Mouse (Mus musculus): ENCODE results near the gene Clec10a. TPM values are rescaled to one million over a fixed set of nuclear protein-coding genes. Genes with fewer than 3 reads are reported as not detected.

Clec10a gene
- total RNA-seq, 4 experiments from 2014 or later, result 3.3 to 7.3 (median 5.4) TPM

DNA sequence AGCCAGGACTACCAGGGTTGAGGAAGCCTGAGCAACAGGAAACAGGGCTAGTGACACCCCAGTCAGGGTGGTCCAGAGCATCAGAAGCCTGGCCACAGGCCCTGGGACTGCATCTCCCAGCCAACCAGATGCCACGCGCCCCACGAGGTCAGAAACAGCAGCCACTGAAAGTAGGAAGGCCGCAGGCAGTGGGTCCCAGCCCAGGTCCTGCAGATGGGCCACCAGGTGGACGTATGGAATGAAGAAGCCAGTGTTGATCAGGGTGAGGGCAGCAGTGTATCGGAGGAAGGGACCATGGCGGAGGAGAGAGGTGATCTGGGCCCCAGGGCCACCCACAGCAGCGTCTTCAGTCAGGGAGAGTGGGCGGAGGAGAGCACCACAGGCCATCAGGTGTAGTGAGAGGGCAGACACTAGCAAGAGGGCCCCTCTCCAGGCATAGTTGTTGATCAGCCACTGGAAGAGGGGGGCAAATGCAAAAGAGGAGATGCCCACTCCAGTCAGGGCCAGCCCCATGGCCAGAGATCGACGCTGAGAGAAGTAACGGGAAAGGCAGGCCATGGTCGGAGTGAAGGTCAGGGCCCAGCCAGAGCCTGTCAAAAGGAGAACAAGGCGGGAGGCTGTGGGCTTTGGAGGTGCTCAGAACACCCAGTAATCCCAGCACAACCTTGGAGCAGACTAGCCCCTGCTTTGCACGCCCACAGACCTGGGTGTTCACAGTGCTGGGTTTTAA, 62.9 kb downstream of the Clec10a start:
- no peak for DNase-seq

GRCm38 (mm10) chr11:70219873-70220272, 63.9 kb downstream of the Clec10a start:
- no peak for DNase-seq

GRCm38 (mm10) chr11:70220323-70220722, 64.3 kb downstream of the Clec10a start:
- no peak for DNase-seq

Other genes starting within 250 kb of the Clec10a start
- gene Gps2, start 242.3 kb upstream of the Clec10a start, total RNA-seq (2022), result 10 to 100 TPM; 44.0 to 72.7 (median 52.0) TPM
- gene Eif5a, start 234.2 kb upstream of the Clec10a start, total RNA-seq (2022), result 100 to 1,000 TPM; 468 to 561 (median 519) TPM
- gene Ybx2, start 220.4 kb upstream of the Clec10a start, total RNA-seq (2022), result 10 to 100 TPM in 3 of 4 experiments, 1 to 10 TPM in 1; 6.3 to 13.9 (median 11.8) TPM
- gene Slc2a4, start 208.0 kb upstream of the Clec10a start, total RNA-seq (2022), result 10 to 100 TPM; 36.5 to 90.1 (median 50.0) TPM
- gene Cldn7, start 191.4 kb upstream of the Clec10a start, total RNA-seq (2022), result under 1 TPM in 1 of 4 experiments, not detected in 3; 0.55 TPM
- 100 to 1,000 TPM; 109 to 125 (median 120) TPM for gene Ctdnep1, start 175.0 kb upstream of the Clec10a start, total RNA-seq (2022)
- 10 to 100 TPM; 56.9 to 87.4 (median 73.6) TPM for gene Elp5, start 173.7 kb upstream of the Clec10a start, total RNA-seq (2022)
- 100 to 1,000 TPM; 369 to 430 (median 397) TPM for gene Gabarap, start 165.1 kb upstream of the Clec10a start, total RNA-seq (2022)
- gene Phf23, start 160.4 kb upstream of the Clec10a start, total RNA-seq (2022), result 10 to 100 TPM; 55.7 to 61.0 (median 58.4) TPM
- 10 to 100 TPM; 13.4 to 27.1 (median 20.5) TPM for gene Dvl2, start 155.6 kb upstream of the Clec10a start, total RNA-seq (2022)
- 100 to 1,000 TPM; 323 to 415 (median 392) TPM for gene Acadvl, start 140.8 kb upstream of the Clec10a start, total RNA-seq (2022)
- gene Dlg4, start 139.3 kb upstream of the Clec10a start, total RNA-seq (2022), result 10 to 100 TPM; 25.7 to 65.4 (median 45.9) TPM
- gene Asgr1, start 102.1 kb upstream of the Clec10a start, total RNA-seq (2022), result under 1 TPM in 3 of 4 experiments, not detected in 1; 0.31 to 0.75 (median 0.38) TPM
- 1 to 10 TPM in 2 of 4 experiments, under 1 TPM in 2; 0.62 to 2.9 (median 1.1) TPM for gene Asgr2, start 63.6 kb upstream of the Clec10a start, total RNA-seq (2022)
- gene Mgl2, start 25.9 kb upstream of the Clec10a start, total RNA-seq (2022), result 1 to 10 TPM; 3.1 to 6.9 (median 4.2) TPM
- gene Slc16a11, start 56.6 kb downstream of the Clec10a start, total RNA-seq (2022), result 1 to 10 TPM in 2 of 4 experiments, under 1 TPM in 2; 0.23 to 2.0 (median 0.86) TPM
- 1 to 10 TPM; 4.4 to 9.4 (median 6.6) TPM for gene Slc16a13, start 64.9 kb downstream of the Clec10a start, total RNA-seq (2022)
- 10 to 100 TPM in 2 of 4 experiments, 1 to 10 TPM in 2; 6.4 to 25.1 (median 10.5) TPM for gene Bcl6b, start 73.6 kb downstream of the Clec10a start, total RNA-seq (2022)
- gene 0610010K14Rik, start 81.7 kb downstream of the Clec10a start, total RNA-seq (2022), result 10 to 100 TPM; 38.2 to 52.6 (median 44.5) TPM
- 1 to 10 TPM; 3.9 to 6.7 (median 5.3) TPM for gene Gm21988, start 83.6 kb downstream of the Clec10a start, total RNA-seq (2022)
- gene Rnasek, start 83.6 kb downstream of the Clec10a start, total RNA-seq (2022), result 100 to 1,000 TPM; 152 to 326 (median 207) TPM
- 1 to 10 TPM; 1.0 to 2.1 (median 1.7) TPM for gene Alox12, start 99.2 kb downstream of the Clec10a start, total RNA-seq (2022)
- not detected for gene Alox12e, start 166.4 kb downstream of the Clec10a start, total RNA-seq (2022)
- gene Alox15, start 195.8 kb downstream of the Clec10a start, total RNA-seq (2022), result 1 to 10 TPM in 3 of 4 experiments, under 1 TPM in 1; 0.91 to 4.7 (median 3.3) TPM